Mouse (Mus musculus) ovary, postnatal 36 days (tissue): ENCODE results near the gene Cab39.

Source experiments
- DNase-seq: peaks from one replicate; pipeline ENCODE4 v3.0.0; 2022; ENCODE audit warnings: low spot score, mixed read lengths

Cab39 gene

DNA sequence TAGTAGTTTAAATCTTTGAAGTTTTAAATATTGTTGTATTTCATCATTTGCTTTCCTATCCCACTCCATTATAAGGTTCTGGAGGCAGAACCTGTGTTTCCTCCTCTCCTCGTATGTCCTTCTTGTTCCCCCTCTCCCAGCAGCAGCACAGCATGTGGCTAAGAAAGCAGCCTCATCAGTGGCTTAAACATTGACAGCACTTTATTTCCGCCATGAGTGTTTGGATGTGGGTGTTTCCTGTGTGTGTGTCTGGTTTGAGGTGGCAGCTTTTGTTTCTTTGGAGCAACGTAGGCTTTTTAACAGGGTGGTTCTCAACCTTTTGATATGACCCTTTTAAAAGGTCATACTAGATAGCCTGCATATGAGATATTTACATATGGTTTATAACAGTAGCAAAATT, 52.2 kb downstream of the Cab39 start:
- DNase-seq: no peak

DNA sequence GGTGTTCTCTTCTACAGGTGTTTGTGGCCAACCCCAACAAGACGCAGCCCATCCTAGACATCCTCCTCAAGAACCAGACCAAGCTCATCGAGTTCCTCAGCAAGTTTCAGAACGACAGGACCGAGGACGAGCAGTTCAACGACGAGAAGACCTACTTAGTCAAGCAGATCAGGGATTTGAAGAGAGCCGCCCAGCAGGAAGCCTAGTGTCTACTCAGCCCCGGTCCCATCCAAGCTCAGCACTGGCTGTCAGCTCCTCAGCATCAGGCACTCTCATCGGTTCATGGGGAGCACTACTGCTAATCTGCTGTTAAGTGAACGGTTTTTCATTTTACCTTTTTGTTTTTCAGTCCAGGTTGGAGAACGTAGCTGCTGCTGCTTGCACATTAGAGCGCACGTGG, 55.8 kb downstream of the Cab39 start:
- DNase-seq: no peak

DNA sequence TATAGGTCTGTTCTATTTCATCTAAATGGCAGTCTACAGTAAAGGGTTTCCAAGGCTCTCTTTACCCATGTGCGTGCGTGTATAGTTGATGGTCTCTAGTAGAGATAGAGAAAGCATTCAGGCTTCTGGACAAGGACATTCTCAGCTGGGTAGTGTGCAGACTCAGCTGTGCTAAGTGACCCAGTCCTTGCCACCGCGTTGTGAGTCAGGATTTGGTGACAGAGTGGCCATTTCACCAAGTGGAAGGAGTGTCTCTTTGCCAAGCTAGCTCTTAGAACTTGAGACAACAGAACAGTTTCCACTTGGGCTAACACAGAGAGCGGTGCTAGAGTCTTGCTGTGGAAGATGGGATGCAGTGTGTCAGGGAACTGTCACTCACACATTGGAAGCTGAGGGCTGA, 57.6 kb downstream of the Cab39 start:
- DNase-seq: no peak

DNA sequence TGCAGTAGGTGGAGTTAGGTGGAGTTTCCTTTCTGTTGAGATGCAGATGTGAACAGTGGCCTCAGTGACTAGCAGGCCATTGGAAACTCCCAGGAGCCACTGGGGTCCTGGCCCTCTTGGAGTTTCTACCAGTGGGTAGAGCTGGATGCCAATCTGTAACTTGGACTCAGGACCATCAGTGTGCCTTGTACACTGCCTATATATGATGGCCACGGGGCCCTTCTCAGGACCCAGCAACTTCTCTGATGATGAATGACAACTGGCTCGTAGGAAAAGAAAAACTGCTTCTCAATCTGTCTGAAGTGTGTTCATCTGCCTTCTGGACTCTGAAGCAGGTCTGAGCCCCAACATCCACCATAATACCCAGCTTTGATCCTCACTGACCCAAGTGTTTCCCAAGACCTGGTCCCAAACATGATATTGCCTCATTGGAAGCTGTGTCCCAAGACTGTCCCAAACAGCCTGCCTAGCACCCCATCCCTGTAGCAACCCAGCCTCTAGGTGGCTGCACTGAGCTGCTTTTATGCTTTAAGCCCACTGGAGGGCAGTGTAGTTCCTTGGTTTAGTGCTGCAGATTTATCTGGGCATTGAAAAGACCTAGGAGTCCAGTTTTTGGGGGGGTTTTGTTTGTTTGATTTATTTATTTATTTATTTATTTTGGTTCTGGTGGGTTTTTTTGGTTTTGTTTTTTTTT, 59.9 kb downstream of the Cab39 start:
- DNase-seq: peak; percentile 58

DNA sequence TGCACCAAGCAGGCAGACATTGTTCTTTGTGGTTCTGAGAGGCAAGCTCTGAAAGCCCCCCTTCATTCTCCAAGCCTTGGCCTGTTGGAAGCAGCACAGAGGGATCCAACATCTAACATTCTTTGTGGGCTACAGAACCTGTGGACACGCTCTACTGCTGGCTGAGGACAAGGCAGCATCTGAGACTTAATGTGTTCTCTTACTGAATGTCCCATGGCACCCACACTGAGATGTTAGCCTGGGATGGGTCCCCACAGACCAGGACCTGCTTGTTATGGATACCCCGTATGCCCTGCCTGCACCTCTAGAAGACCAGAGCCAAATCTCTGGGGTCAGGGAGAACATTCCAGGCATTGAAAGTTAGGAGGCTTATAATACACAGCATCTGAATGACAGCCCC, 60.6 kb downstream of the Cab39 start:
- no peak for DNase-seq

DNA sequence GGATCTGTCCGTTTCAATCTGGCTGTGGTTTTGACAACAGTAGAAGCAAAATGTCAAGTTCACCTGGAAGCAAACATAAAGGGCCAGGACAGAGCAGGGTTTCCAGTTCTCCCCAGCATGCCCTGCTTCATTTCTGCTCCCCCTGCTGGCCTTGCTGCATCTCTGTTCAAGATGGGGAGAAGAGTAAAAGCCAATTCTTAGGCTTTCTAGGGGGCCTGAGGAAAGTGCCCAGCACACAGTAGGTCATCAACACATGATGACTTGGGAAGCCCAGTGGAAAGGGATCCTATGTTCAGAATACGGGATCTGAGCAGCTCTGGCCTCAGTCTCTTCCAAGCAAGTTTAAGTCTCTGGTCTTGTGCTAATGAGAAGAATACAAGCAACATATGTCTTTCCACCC, 61.2 kb downstream of the Cab39 start:
- DNase-seq: no peak

DNA sequence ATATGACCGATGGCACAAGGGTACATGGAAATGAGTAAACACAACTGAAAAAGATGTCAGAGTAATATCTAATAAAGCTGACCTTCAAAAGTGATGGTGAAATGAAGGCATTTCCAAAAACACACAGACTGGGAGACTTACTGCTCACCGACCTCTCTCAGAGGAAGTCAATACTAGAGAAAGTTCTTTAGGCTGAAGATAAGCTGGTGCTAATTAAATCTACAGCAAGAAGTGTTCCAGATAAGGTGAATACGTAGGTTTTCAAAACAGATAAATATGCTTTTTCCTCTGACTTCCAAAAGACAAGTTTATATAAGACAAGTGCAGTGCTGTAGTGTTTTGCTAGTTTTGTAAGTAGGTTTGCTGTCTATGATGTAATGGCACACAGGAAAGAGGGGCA, 63.0 kb downstream of the Cab39 start:
- DNase-seq: no peak

DNA sequence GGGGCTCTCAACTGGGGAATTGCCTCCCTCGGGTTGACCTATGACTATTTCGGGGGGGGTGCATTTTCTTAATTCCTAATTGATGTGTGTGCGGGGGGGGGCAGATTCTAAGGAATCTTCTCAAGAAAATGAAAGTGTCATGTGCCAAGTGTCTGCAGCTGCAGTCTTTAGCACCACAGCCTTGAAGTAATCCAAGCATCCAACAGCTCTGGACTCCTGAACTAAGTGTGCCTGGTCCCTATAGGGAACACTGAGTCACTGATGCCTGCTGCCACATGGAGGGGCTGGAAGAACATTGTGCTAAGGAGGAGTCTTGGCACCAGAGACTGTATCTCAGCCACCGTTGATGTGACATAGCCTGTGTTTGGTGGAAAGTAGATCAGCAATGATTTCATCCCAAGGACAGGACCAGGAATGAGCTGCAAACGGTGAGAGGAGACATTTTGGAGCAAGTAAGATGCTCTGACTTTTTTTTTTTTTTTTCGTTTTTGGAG, 64.1 kb downstream of the Cab39 start:
- no peak for DNase-seq

DNA sequence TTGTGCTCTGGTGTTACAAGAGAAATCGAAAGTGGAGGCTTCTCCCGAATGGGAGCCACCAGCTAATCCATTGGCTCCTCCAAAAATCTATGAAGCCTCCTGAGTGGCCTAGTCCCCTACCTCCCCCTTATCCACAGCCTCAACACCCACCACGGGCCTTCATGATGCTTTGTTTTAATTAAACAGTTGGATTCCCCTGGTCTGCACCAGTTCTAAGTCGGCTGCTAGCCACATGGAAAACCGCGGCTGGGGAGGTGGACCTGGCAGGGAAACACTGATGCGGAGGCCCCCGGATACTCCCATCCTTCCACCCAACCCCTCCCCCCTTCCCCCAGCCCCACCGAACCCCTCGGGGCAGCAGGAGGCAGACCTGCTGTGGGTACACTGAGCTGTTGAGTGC, 71.1 kb downstream of the Cab39 start:
- no peak for DNase-seq

DNA sequence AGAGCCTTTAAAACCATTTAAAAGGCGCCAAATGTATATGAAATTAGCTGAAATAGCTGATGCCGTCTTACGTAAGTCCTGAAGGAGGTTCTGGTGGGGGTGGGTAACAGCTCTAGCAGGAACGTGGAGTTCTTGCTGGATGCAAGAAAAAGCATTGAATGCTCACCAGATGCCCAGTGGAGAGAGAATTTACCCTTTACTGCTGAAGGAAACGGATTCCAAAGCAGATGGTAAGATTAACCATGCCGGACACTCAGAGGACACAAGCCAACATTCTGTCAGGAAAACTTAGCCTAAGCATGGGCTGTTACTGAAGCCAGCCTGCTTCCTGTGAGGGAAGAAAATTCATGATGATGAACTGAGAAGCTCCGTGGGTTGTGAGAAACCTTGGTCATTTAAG, 76.8 kb downstream of the Cab39 start:
- DNase-seq: no peak

DNA sequence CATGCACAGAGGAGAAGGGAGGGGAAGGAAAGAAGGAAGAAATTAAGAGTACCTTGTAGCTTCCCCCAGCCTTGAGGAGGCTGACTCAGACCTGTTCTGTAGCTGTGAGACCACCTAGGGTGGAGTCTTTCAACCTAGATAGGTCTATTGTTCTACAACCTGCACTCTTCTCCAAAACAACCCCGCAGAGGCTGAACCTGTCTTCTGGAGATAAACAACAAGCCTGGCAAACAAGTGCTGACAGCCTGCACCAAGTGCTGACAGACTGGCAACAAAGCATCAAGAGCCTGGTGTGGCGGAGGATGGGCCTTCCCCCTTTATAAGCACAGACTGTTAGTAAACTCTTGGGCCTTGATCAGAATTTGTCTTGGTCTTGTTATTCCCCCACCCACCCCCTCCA, 77.3 kb downstream of the Cab39 start:
- DNase-seq: no peak

DNA sequence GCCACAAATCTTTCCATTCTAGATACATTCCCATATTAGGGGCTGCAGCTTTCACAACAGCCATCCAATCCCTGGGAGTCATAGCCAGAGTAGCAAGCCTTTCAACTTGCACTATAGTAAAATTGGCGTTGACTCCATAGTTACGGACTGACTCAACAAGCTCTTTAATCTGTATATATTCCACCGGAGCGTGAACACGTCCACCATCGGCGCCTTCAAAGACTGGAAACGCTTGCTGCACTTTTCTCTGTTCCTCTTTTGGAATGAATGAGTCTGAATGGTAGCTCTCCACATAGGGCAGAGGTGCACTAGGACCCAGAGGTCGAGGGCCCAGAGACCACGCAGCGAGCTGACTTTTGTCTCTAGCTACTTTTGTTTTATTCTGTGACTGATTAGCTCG, 88.8 kb downstream of the Cab39 start:
- DNase-seq: no peak

DNA sequence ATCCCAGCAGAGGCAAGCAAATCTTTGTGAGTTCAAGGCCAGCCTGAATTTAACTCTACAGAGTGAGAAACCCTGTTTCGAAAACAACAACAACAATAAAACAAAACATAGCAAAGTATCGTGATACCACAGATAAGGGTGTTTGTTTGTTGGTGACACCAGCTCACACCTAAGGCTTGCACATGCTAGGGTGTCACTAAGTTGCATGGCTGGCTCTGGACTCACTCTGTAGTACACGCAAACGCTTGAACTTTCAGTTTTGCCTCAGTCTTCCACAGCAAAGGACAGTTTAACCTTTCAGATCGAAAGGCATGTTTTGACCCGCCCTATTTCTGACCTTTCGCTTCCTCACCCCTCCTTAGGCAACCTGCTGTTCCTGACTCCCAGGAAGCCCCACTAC, 94.0 kb downstream of the Cab39 start:
- DNase-seq: no peak

DNA sequence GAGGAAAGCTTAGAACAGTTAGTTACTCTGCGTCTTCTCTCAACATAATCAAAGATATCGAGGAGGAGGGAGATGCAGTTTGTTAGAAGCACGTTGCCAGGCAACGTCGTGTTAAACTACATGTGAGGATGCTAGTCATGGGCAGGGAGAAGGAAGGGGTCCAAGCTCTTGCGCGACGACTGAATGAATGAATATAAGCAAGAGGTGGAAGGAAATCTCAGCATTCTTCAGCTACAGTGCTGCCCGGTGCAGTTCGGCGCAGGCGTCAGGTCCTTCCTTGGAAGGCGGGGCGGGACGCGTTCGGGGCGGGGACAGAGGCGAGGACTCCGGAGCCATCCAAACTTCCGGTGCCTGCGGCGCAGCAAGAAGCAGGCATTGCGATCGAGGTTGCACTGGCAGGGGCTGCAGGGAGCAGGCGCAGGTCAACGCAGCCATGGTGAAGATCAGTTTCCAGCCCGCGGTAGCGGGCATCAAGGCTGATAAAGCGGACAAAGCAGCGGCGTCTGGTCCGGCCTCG, 101.0 kb downstream of the Cab39 start, which contains the start of gene Itm2c:
TSS of gene Itm2c (plus strand) at position 51 of the 517 bp plus-strand sequence.
- DNase-seq: peak; percentile 89

DNA sequence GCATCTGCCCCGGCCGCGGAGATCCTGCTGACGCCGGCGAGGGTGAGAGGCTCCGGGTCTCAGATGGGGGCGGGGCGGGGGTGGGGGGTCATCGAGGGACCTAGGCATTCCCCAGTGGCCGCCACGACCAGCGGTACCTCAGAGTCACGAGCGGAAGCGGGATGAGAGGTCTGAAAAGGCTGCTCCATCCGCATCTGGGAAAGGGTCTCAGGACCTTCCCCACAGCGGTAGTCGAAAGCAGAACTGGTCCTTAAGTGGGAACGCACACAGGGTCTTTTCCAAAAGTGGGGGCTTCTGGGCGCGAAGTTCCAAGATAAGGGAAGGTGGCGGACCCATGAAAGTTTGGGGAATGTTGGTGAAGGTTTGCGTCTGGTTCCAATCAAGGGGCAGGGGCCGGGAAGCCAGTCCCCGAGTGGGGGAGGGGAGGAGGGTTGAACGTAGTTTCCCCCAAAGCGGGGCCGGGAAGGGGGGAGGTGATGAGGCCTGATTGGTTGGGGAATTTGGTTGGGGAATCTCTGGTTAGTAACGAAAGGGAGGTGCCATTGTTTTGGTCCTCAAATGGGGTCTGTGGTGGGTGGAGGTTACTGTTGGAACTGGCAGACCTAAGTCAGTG, 101.6 kb downstream of the Cab39 start:
- DNase-seq: peak; percentile 29

DNA sequence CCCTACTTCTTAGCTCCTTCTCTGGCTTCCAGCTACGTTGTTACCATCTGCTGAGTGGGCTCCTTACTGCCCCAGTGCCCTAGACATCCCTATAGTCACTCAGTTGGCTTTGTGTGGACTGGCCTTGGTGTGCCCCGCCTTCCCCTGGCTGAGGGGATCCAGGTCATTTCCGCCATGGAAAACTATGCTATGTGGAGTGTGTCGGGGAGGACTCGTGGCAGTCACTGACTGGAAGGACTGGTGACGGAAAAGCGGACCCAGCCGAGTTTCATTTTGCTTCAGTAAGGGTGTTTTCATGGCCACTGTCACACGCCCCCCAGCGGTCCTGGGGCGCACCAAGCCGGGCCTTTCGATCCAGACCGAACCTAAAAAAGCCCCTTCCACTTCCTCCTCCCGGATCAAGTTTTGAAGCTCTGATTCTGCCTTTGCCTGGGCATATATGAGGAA, 102.2 kb downstream of the Cab39 start:
- peak; percentile 50 for DNase-seq

DNA sequence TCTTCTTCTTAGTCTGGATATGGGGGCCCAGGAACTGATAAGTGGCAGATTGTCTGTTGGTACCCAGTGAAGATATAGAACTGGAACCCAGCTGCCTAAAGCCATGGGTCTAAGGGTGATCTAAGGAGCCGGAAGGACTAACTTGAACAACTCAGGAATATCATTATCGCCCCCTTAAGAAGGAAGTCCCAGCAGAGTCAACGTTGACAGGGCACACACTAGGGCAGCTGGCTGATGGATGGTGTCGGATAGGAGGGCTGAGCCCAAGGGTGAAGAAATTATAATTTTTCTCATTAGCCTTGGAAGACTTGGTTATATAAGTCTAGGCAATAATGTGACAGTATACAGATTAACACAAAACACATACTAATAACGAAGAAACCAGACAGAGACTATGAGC, 102.9 kb downstream of the Cab39 start:
- DNase-seq: no peak

DNA sequence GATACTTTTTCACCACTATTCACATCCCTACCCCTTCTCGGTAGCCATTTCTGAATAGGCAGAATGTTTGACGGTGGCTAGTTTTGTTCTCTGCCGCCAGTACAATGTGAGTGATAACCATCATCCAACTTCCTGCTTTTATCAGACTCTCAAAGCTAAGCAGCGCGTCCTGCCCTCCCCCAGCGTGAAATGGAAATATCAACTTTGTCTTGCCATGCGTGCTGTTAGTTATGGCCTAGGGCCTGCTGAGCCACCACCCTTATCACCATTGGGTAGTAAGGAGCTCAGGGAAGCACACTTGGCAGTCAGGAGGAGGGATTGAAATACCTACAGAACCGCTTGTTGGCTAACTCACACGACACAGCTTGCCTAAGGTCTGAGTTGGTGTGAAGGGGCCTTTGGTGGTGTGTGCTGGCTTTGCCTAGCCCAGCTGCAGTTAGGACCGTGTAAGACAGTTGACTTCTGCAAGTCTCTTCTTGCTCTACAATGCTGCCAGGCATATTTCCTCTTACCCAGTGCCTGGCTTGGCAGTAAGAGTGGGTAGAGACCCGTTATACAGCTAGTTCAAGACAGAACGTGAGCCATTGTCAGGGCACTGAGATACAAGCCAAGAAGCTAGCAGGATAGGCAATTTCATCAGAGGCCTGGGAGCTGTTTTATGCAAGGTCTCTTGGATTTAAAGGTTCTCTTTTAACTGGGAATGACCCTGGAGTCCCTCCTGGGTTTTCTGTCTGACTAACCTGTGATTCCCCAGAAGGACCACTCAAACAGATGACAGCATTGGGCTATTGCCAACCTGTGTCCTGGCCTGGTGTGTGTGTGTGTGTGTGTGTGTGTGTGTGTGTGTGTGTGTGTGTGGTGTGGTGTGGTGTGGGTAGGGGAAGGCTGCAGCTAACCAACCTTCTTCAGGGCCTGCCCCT, 103.8 kb downstream of the Cab39 start:
- no peak for DNase-seq

DNA sequence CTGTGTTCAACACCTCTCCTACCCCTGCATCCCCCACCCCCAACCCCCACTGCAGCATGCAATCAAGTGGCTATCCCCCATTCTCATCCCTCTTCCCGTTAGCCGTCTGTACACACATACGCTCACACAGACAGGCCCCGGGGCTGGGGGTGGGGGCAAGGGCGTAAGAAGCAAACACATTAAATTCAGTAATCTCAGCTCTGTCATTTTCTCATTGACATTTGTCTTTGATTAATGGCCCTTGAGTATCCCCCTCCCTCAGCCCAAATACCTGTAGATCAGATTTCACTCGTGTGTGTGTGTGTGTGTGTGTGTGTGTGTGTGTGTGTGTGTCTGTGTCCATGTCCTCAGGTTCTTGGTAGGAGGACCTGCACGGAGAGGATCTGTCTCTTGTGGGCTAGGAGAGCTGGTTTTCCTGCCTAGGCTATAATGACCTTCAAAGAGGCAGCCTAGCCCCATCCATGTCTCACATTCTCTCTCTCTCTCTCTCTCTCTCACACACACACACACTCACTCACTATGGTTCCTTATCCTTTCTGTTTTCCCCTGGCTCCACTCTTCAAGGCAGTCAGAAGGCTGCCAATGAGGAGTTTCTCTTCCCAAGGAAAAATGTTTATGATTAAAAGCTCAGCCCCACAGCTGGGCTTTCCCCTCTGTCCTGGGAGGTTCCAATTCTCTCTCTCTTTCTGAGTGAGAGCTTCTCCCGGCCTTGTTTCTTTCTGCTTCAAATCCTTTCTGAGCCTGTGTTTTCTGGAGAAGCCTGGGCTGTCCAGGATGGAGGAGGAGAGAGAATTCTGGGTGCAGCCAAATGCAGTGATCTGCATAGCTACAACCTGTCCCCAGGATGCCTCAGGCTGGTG, 104.9 kb downstream of the Cab39 start:
- no peak for DNase-seq

DNA sequence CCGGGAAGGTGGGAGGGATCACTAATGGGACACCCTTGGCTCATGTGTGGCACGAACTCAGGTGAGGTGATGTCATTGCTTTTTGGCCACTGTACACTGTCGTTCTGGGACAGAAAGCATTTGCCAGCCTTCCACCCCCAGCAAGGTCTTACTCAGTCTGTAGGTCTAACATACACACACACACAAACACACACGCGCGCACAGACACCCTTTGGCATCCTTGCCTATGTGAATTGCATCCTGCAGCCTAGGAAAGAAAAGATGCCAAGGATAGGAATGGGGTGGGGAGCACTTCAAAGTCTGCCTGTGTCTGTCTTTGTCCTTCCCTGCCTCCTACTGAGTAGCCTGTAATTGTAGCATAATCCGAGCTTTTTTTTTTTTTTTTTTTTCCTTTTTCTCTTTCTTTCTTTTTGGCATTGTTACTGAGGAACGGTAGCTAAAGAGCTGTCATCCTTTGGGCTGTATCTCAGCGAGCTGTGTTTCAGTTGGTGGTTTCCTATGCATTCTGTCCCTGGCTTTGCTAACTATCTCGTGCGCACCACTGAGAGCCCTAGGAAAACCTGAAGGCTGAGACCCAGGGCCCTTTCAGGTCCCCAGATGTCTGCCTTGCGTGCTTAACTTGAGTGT, 105.6 kb downstream of the Cab39 start:
- DNase-seq: no peak

DNA sequence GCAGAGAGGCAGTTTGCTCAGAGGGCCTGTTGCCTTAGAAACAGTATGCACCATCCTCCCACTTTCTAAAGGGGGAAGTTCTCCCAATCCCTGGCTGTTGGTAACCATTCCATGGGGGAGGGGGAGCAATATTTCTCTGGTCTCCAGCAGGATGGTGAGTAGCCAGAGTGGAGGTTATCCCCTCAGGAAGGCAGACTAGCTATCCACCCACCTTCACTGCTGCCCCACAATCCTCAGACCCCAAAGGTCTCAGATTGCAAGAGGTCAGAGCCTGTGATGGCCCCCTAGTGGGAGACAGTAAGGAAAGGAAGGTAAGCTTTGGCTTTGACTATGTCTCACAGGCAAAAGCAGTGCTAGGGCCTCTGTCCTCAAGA, 106.1 kb downstream of the Cab39 start:
- DNase-seq: no peak
